Mouse (Mus musculus) neural tube, embryonic 14.5 days (tissue): ENCODE results near the gene Fdxacb1. TPM values are rescaled to one million over a fixed set of nuclear protein-coding genes. Genes with fewer than 3 reads are reported as not detected.

ENCODE experiments used
- ATAC-seq: fragments of 200-750 bp; cut with Nextera tagmentation; 2 replicates; pipeline ENCODE4 v1.8.0; 2017; ENCODE audit warnings: low read depth, mild to moderate bottlenecking, moderate TSS enrichment, moderate library complexity
- H3K27ac ChIP-seq: fragments of 300-500 bp; sonication (generic); 2 replicates; pipeline ENCODE4 v1.5.1; 2014; ENCODE audit warnings: low read depth, mild to moderate bottlenecking, control low read depth, low read length, moderate library complexity, mixed read lengths
- H3K27me3 ChIP-seq: fragments of 300-500 bp; sonication (generic); 2 replicates; pipeline ENCODE4 v1.6.1; 2014; ENCODE audit warnings: low read length; ENCODE audit not compliant: control insufficient read depth, insufficient read depth
- H3K36me3 ChIP-seq: fragments of 300-500 bp; sonication (generic); 2 replicates; pipeline ENCODE4 v1.6.1; 2014; ENCODE audit warnings: low read length, mixed read lengths; ENCODE audit not compliant: control insufficient read depth, insufficient read depth
- H3K4me1 ChIP-seq: fragments of 300-500 bp; sonication (generic); 2 replicates; pipeline ENCODE4 v1.6.1; 2014; ENCODE audit warnings: low read length; ENCODE audit not compliant: control insufficient read depth, insufficient read depth
- H3K4me2 ChIP-seq: fragments of 300-500 bp; sonication (generic); 2 replicates; pipeline ENCODE4 v1.6.1; 2014; ENCODE audit warnings: mild to moderate bottlenecking, low read depth, low read length, control low read depth
- H3K4me3 ChIP-seq: fragments of 300-500 bp; sonication (generic); 2 replicates; pipeline ENCODE4 v1.5.1; 2014; ENCODE audit warnings: low read depth, low read length, control low read depth, mixed read lengths
- H3K9ac ChIP-seq: fragments of 300-500 bp; sonication (generic); replicated peaks from 2 replicates; pipeline ENCODE4 v1.6.1; 2014; ENCODE audit warnings: low read depth, mild to moderate bottlenecking, control low read depth, low read length, mixed read lengths
- H3K9me3 ChIP-seq: fragments of 300-500 bp; sonication (generic); 2 replicates; pipeline ENCODE4 v1.6.1; 2016; ENCODE audit warnings: low read length; ENCODE audit not compliant: control insufficient read depth
- WGBS: fragments of 180-500 bp; shearing (Covaris S2); extraction: QIAGEN DNeasy Blood & Tissue Kit; methylation state at CpG from one replicate; pipeline ENCODE4 v1.1.7; 2014; 5-methylcytosine and 5-hydroxymethylcytosine counted together
- polyA plus RNA-seq: library from polyadenylated mRNA; unstranded; fragments of >200 nt; fragmentation: Nextera tagmentation; extraction: Ambion mirVana; gene quantifications from 2 replicates; pipeline ENCODE4 v1.2.1, GENCODE M21; 2014

The Fdxacb1 gene
- polyA plus RNA-seq, 1 experiment from 2014 or later = 11.5 TPM

DNA sequence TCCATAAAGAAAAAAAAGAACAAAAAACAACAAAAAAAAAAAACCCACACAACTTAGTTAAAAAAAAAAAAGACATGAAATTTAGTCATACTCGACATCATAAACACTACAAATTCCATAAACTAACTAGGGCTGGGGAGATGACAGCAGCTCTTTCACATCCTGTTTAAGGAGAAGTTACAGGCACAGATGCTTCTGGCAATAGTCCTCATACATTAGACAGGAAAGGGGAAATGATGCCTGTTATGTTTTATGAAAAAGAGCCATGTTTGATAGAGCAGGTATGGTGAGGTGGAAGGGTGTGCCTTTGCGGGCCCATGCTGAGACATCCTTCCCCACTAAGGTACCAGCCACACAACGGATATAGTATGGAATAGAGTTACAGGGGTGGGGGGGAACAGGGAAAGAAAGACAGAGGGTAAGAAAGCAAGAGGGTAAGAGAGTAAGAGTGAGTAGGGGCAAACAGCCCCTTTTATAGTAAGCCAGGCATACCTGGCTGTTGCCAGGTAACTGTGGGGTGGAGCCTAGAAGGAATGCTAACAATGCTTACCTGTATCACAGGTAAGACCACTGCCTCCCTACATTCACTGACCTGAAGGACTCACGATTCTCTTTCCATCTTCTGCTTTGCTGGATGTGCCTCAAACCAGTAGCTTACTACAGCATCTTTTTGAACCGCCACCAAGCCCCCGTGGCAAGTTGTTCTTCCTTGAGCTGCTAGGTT lies 6.4 kb upstream of the Fdxacb1 start:
- no peak overlapping the region for H3K4me2 ChIP-seq
- WGBS = 70% methylated on average over 6 of the region's 6 CpGs
- no peak overlapping the region for H3K27ac ChIP-seq
- H3K9ac ChIP-seq = no peak overlapping the region
- no peaks in the 10 kb centered on the region for H3K36me3 ChIP-seq
- H3K4me1 ChIP-seq = no peaks in the 10 kb centered on the region
- no peak overlapping the region for H3K4me3 ChIP-seq
- H3K9me3 ChIP-seq = no peaks in the 10 kb centered on the region
- no peak for ATAC-seq
- no peaks in the 10 kb centered on the region for H3K27me3 ChIP-seq

DNA sequence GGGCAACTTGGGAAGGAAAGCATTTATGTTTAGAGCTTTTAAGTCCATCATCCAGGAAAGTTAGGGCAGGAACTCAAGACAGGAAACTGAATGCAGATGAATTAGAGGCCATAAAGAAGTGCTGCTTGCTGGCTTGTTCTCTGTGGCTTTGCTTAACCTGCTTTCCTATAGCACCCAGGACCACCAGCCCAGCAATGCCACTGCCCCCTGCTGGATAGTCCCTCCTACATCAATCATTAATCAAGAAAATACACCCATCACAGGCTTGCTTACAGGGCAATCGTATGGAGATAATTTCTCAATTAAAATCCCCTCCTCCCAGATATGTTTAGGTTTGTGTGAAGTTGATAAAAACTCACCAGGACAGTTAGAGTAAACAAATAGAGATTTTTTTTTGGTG lies 4.7 kb upstream of the Fdxacb1 start:
- 71% methylated on average over 1 of the region's 1 CpGs for WGBS
- Histone ChIP-seq H3K27me3 (no peaks in the 10 kb centered on the region), H3K9ac (no peak overlapping the region), H3K4me2 (no peak overlapping the region), H3K27ac (no peak overlapping the region), H3K36me3 (no peaks in the 10 kb centered on the region), H3K9me3 (no peaks in the 10 kb centered on the region), H3K4me1 (peaks cover 3% of the 10 kb centered on the region; the same call in 1 of the 2 replicates), H3K4me3 (no peak overlapping the region)
- ATAC-seq = no peak

DNA sequence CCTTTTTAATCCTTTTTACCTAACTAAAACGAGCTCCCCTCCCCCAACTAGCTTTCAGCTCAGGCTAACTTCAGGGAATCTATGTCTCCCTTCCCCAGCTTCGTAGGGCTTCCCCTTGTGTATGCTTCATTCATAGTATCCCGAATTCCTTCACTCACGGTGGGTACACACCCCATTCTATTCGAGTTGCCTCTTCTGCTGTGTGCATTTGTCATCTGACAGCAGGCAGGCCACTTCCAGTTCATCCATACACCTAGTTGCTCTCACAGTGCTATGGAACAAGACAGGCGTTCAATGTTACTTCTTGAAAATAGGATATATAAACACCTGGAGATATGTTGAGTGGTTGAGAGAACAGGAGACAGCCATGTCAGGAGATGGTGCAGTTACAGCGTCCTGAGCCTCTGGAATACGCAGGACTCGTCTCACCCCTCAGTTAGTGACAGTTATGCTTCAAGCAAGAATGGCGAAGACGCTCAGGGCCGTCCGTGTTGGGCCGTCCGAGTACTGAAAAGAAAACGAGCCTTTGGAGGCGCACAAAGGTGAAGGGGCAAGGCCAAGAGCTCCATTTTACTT lies 417 bp upstream of the Fdxacb1 start:
- H3K4me1 ChIP-seq = peaks cover 9% of the 10 kb centered on the region; the same call in 1 of the 2 replicates
- H3K27ac ChIP-seq = peak overlapping the region; percentile 91
- H3K9me3 ChIP-seq = no peaks in the 10 kb centered on the region
- no peaks in the 10 kb centered on the region for H3K27me3 ChIP-seq
- H3K36me3 ChIP-seq = no peaks in the 10 kb centered on the region
- WGBS = 5% methylated on average over 17 of the region's 17 CpGs
- peak; percentile 74; the same call in 1 of the 2 replicates for ATAC-seq
- peak overlapping the region; percentile 68 for H3K9ac ChIP-seq
- H3K4me2 ChIP-seq = peak overlapping the region; percentile 69
- H3K4me3 ChIP-seq = peak overlapping the region; percentile 53

DNA sequence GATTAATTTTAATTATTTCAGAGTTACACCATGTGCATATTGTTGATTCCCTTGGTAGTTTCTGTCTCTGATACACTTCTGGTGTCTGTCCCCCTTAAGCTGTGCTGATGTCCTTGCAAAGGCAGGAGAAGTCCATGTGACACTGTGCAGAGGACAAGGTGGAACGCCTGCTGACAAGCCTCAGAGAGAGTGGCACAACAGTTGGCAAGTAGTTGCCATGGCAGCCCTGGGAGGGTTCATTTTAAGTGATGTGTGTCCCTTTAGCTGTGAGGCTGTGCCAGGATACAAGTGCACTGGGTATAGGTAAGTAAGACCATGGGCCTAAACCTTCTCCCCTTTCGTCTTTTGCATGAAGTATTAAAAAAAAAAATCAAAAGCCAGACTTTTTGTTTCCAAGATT lies 2.0 kb downstream of the Fdxacb1 start:
- H3K36me3 ChIP-seq = no peaks in the 10 kb centered on the region
- no peak for ATAC-seq
- WGBS = 81% methylated on average over 2 of the region's 2 CpGs

DNA sequence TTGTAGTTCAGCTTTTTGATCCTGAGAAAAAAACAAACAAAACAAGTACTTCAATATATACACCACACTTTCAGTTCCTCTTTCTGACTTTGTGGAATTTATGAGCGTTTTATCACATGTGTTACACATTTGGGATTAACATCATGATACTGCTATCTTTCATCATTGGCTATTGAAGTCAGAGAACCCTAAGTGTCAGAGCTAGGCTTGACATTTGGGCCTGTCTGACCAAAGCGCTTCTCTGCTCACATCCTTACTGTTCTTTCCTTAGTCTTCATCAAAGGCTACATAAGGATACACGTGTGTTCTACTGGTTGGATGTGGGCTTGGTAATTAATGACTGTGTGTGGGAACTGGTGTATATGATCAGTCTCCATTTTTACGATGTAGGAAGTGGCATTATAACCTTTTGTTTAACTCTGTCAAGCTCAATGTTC lies 6.0 kb downstream of the Fdxacb1 start:
- H3K27ac ChIP-seq = peak overlapping the region; percentile 66; the same call in 1 of the 2 replicates
- H3K9me3 ChIP-seq = no peaks in the 10 kb centered on the region
- peak overlapping the region; percentile 62; the same call in 1 of the 2 replicates for H3K9ac ChIP-seq
- peak overlapping the region; percentile 48 for H3K4me3 ChIP-seq
- H3K4me2 ChIP-seq = peak overlapping the region; percentile 70
- 80% methylated on average over 4 of the region's 4 CpGs for WGBS
- ATAC-seq = no peak
- no peaks in the 10 kb centered on the region for H3K27me3 ChIP-seq
- no peaks in the 10 kb centered on the region for H3K36me3 ChIP-seq
- peaks cover 12% of the 10 kb centered on the region; the same call in 1 of the 2 replicates for H3K4me1 ChIP-seq

More for the DNA sequence above, 2.0 kb downstream of the Fdxacb1 start:
- no peak overlapping the region for H3K4me3 ChIP-seq
- H3K9ac ChIP-seq = no peak overlapping the region
- no peaks in the 10 kb centered on the region for H3K9me3 ChIP-seq
- no peak overlapping the region for H3K27ac ChIP-seq
- peaks cover 16% of the 10 kb centered on the region; the same call in 1 of the 2 replicates for H3K4me1 ChIP-seq
- no peaks in the 10 kb centered on the region for H3K27me3 ChIP-seq
- no peak overlapping the region for H3K4me2 ChIP-seq

- WGBS = under 1% methylated on average over 47 of the region's 51 CpGs
- Histone ChIP-seq H3K4me1 (peaks cover 11% of the 10 kb centered on the region; the same call in 1 of the 2 replicates), H3K4me3 (peak within 1 kb of the TSS; percentile 48), H3K36me3 (no peaks in the 10 kb centered on the region), H3K9ac (peak within 1 kb of the TSS; percentile 62), H3K27ac (peak within 1 kb of the TSS; percentile 66), H3K9me3 (no peaks in the 10 kb centered on the region), H3K4me2 (peak within 1 kb of the TSS; percentile 70), H3K27me3 (no peaks in the 10 kb centered on the region)
- ATAC-seq = peak; percentile 80
Observed at GRCm38 (mm10) chr9:50774991-50775612, 7.1 kb downstream of the Fdxacb1 start, which contains the start of the genes Alg9 and 1110032A03Rik. Gene Alg9, plus strand, starts transcription at chr9:50775019. Gene 1110032A03Rik, minus strand, starts transcription at chr9:50775520.

DNA sequence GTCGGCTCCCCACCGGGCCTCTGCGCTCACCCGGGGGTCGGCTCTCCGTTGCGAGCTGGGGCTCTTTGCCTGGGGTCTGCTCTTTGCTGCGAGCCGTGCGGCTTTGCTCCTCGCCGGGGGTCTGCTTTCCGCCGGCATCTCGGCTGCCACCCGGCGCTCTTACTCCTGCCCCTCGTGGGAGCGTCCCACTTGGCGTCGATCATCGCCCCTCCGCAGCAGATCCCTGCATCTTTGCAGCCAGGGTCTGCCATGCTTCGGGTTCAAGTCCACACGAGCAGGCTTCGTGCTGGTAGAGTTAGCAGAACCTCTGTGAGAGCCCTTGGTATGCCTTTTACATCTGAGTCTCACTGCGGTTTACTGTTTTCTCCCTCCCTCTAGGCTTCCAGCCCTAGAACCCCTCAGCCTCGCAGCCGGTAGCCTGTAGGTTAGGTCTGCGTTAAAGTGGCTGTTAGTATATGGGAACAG lies 7.7 kb downstream of the Fdxacb1 start:
- ATAC-seq = peak; percentile 79
- Histone ChIP-seq H3K4me1 (peaks cover 11% of the 10 kb centered on the region; the same call in 1 of the 2 replicates), H3K27me3 (no peaks in the 10 kb centered on the region), H3K9ac (peak overlapping the region; percentile 62), H3K4me2 (peak overlapping the region; percentile 70), H3K4me3 (peak overlapping the region; percentile 48), H3K36me3 (peaks cover 3% of the 10 kb centered on the region; the same call in 1 of the 2 replicates), H3K9me3 (no peaks in the 10 kb centered on the region), H3K27ac (peak overlapping the region; percentile 66)
- WGBS = 0% methylated on average over 30 of the region's 30 CpGs

- whole genome bisulfite sequencing = 50% methylated on average over 11 of the region's 11 CpGs
- peaks cover 9% of the 10 kb centered on the region; the same call in 1 of the 2 replicates for H3K36me3 ChIP-seq
- H3K9me3 ChIP-seq = no peaks in the 10 kb centered on the region
- H3K4me2 ChIP-seq = peak overlapping the region; percentile 70
- H3K9ac ChIP-seq = peak overlapping the region; percentile 62
- H3K27me3 ChIP-seq = no peaks in the 10 kb centered on the region
- peaks cover 11% of the 10 kb centered on the region; the same call in 1 of the 2 replicates for H3K4me1 ChIP-seq
- no peak for ATAC-seq
- H3K27ac ChIP-seq = no peak overlapping the region; the same call in 1 of the 2 replicates
- H3K4me3 ChIP-seq = peak overlapping the region; percentile 48
Observed at GRCm38 (mm10) chr9:50776162-50776760, 8.2 kb downstream of the Fdxacb1 start.
